Mouse (Mus musculus): ENCODE results near the gene Gtf2ird1. TPM values are rescaled to one million over a fixed set of nuclear protein-coding genes. Genes with fewer than 3 reads are reported as not detected.
"Not testable (repeated sequence)": the region's sequence is repeated elsewhere in the genome, so short reads cannot be mapped to it uniquely, and the experiment has no call there.

Gtf2ird1 gene
- polyA plus RNA-seq, 1 experiment from 2014 or later = 53.9 TPM

DNA sequence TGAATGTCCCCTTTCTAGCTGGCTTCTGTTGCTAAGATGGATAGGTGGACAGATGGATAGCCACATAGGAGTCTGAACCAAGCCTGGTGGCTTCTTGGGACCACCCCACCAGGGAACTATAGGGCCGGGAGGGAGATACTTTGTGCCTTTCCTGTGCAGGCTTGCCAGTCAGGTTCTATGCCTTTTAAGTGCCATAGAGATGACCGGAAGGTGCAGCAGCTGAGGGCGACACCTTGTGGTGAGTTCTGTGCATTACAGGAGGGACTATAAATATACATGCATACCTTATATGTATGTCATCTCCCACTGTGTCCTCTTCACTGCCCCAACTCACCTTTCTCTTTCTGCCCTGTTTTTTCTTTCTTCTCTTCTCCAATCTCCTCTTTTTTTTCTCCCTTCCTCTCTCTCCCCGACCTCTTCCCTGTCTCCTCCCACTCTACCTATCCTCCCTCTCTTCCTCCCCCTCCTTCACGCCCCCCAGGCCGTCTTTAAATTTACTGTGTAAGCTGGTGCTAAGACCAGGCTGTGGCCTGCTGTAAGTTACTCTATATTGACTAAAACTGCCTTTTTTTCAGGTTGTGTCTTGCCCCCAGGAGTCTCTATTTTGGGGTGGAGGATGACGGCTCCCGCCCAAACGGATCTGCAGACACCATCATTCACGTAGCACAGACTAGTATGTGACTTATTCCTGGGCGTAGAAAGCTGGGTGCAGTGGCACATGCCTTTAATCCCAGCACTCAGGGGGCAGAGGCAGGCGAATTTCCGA lies 29.6 kb upstream of the Gtf2ird1 start:
- H3K9me3 ChIP-seq (ENCODE audit: control insufficient read depth, low read length) = no peaks in the 10 kb centered on the region
- ATAC-seq (ENCODE audit: insufficient number of reproducible peaks, insufficient read depth, low FRiP score, low read depth) = 0 out of 2 replicates have a peak, but pooled peaks have one; percentile 29
- H3K9ac ChIP-seq (ENCODE audit: low read length) = no peak overlapping the region
- no peak overlapping the region for H3K27ac ChIP-seq (replicated peaks in 1 of 2; ENCODE audit: control insufficient read depth in 1 of 2, insufficient read depth in 1 of 2, low read depth in 2 of 2, low read length in 2 of 2)
- no peak overlapping the region for H3K4me2 ChIP-seq (ENCODE audit: low read length)
- H3K36me3 ChIP-seq (ENCODE audit: control insufficient read depth, insufficient read depth, low read length) = peaks cover 18% of the 10 kb centered on the region
- no peaks in the 10 kb centered on the region for H3K4me1 ChIP-seq (ENCODE audit: control insufficient read depth in 2 of 2, insufficient read depth in 2 of 2, low read length in 2 of 2)
- WGBS = 59% methylated on average over 13 of the region's 13 CpGs
- no peak overlapping the region for H3K4me3 ChIP-seq (ENCODE audit: control insufficient read depth in 1 of 2, insufficient read depth in 1 of 2, low read depth in 1 of 2, low read length in 2 of 2)
- no peaks in the 10 kb centered on the region for H3K27me3 ChIP-seq (ENCODE audit: control insufficient read depth, insufficient read depth, low read length)

GRCm38 (mm10) chr5:134485183-134485730 lies 28.7 kb upstream of the Gtf2ird1 start:
- Histone ChIP-seq H3K9me3 (ENCODE audit: control insufficient read depth, low read length) (no peaks in the 10 kb centered on the region), H3K9ac (ENCODE audit: low read length) (no peak overlapping the region), H3K36me3 (ENCODE audit: control insufficient read depth, insufficient read depth, low read length) (peaks cover 11% of the 10 kb centered on the region; the same call in 1 of the 2 replicates), H3K4me1 (ENCODE audit: control insufficient read depth in 2 of 2, insufficient read depth in 2 of 2, low read length in 2 of 2) (no peaks in the 10 kb centered on the region), H3K4me2 (ENCODE audit: low read length) (no peak overlapping the region), H3K27me3 (ENCODE audit: control insufficient read depth, insufficient read depth, low read length) (no peaks in the 10 kb centered on the region), H3K4me3 (ENCODE audit: control insufficient read depth in 1 of 2, insufficient read depth in 1 of 2, low read depth in 1 of 2, low read length in 2 of 2) (no peak overlapping the region), H3K27ac (replicated peaks in 1 of 2; ENCODE audit: control insufficient read depth in 1 of 2, insufficient read depth in 1 of 2, low read depth in 2 of 2, low read length in 2 of 2) (no peak overlapping the region)
- whole genome bisulfite sequencing = 79% methylated on average over 7 of the region's 7 CpGs
- ATAC-seq (ENCODE audit: insufficient number of reproducible peaks, insufficient read depth, low FRiP score, low read depth) = no peak

DNA sequence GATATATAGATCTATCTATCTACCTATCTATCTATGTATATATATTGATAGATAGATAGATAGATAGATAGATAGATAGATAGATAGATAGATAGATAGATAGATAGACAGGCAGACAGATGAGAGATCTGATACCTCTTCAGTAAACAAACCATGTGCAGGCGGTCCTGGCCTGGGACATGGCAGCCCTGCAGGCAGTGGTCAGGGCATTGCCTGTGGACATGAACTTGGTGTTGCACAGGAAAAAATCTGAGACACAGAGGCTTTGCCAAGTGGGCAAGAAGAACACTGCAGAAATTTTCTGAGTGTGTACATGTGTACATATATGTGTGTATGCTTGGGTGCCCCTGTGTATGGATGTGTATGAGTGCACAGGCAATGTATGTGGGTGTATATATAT lies 26.8 kb upstream of the Gtf2ird1 start:
- Histone ChIP-seq H3K4me1 (ENCODE audit: control insufficient read depth in 2 of 2, insufficient read depth in 2 of 2, low read length in 2 of 2) (no peaks in the 10 kb centered on the region), H3K36me3 (ENCODE audit: control insufficient read depth, insufficient read depth, low read length) (no peaks in the 10 kb centered on the region), H3K9me3 (ENCODE audit: control insufficient read depth, low read length) (no peaks in the 10 kb centered on the region), H3K4me2 (ENCODE audit: low read length) (no peak overlapping the region), H3K9ac (ENCODE audit: low read length) (no peak overlapping the region), H3K27me3 (ENCODE audit: control insufficient read depth, insufficient read depth, low read length) (no peaks in the 10 kb centered on the region), H3K4me3 (ENCODE audit: control insufficient read depth in 1 of 2, insufficient read depth in 1 of 2, low read depth in 1 of 2, low read length in 2 of 2) (no peak overlapping the region), H3K27ac (replicated peaks in 1 of 2; ENCODE audit: control insufficient read depth in 1 of 2, insufficient read depth in 1 of 2, low read depth in 2 of 2, low read length in 2 of 2) (no peak overlapping the region)
- ATAC-seq (ENCODE audit: insufficient number of reproducible peaks, insufficient read depth, low FRiP score, low read depth) = no peak
- WGBS = 68% methylated on average over 1 of the region's 1 CpGs

GRCm38 (mm10) chr5:134482331-134482730 lies 25.8 kb upstream of the Gtf2ird1 start:
- no peak for ATAC-seq (ENCODE audit: insufficient number of reproducible peaks, insufficient read depth, low FRiP score, low read depth)
- no peaks in the 10 kb centered on the region for H3K36me3 ChIP-seq (ENCODE audit: control insufficient read depth, insufficient read depth, low read length)
- H3K4me1 ChIP-seq (ENCODE audit: control insufficient read depth in 2 of 2, insufficient read depth in 2 of 2, low read length in 2 of 2) = no peaks in the 10 kb centered on the region
- H3K9ac ChIP-seq (ENCODE audit: low read length) = no peak overlapping the region
- H3K27ac ChIP-seq (replicated peaks in 1 of 2; ENCODE audit: control insufficient read depth in 1 of 2, insufficient read depth in 1 of 2, low read depth in 2 of 2, low read length in 2 of 2) = no peak overlapping the region
- H3K4me2 ChIP-seq (ENCODE audit: low read length) = no peak overlapping the region
- H3K27me3 ChIP-seq (ENCODE audit: control insufficient read depth, insufficient read depth, low read length) = no peaks in the 10 kb centered on the region
- no peak overlapping the region for H3K4me3 ChIP-seq (ENCODE audit: control insufficient read depth in 1 of 2, insufficient read depth in 1 of 2, low read depth in 1 of 2, low read length in 2 of 2)
- 52% methylated on average over 11 of the region's 11 CpGs for WGBS
- no peaks in the 10 kb centered on the region for H3K9me3 ChIP-seq (ENCODE audit: control insufficient read depth, low read length)

GRCm38 (mm10) chr5:134478886-134479285 lies 22.4 kb upstream of the Gtf2ird1 start:
- not testable (repeated sequence) for ATAC-seq (ENCODE audit: insufficient number of reproducible peaks, insufficient read depth, low FRiP score, low read depth); H3K27ac ChIP-seq (replicated peaks in 1 of 2; ENCODE audit: control insufficient read depth in 1 of 2, insufficient read depth in 1 of 2, low read depth in 2 of 2, low read length in 2 of 2); H3K27me3 ChIP-seq (ENCODE audit: control insufficient read depth, insufficient read depth, low read length); H3K4me2 ChIP-seq (ENCODE audit: low read length); H3K4me1 ChIP-seq (ENCODE audit: control insufficient read depth in 2 of 2, insufficient read depth in 2 of 2, low read length in 2 of 2); H3K9ac ChIP-seq (ENCODE audit: low read length); H3K36me3 ChIP-seq (ENCODE audit: control insufficient read depth, insufficient read depth, low read length); H3K4me3 ChIP-seq (ENCODE audit: control insufficient read depth in 1 of 2, insufficient read depth in 1 of 2, low read depth in 1 of 2, low read length in 2 of 2); H3K9me3 ChIP-seq (ENCODE audit: control insufficient read depth, low read length)

DNA sequence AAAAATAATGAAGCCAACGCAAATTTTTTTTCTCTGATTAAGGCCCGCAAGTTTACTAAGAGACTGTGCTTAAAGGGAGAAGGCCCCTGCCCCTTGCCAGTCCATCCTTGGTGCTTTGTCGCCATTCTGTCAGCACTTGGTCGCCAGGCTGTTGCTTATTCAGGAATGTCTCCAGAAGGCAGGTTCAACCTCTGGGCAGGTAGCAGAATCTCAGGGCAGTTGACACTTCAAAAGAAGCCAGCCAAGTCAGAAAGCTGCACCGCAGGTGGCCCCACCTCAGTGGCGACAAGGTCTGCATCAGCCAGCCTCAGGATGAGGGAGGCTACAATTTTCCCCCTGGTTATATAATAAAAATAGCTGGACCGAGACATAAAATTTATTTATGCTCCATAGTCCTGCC lies 19.2 kb upstream of the Gtf2ird1 start:
- H3K4me1 ChIP-seq (ENCODE audit: control insufficient read depth in 2 of 2, insufficient read depth in 2 of 2, low read length in 2 of 2); H3K27me3 ChIP-seq (ENCODE audit: control insufficient read depth, insufficient read depth, low read length); ATAC-seq (ENCODE audit: insufficient number of reproducible peaks, insufficient read depth, low FRiP score, low read depth); H3K27ac ChIP-seq (replicated peaks in 1 of 2; ENCODE audit: control insufficient read depth in 1 of 2, insufficient read depth in 1 of 2, low read depth in 2 of 2, low read length in 2 of 2); H3K36me3 ChIP-seq (ENCODE audit: control insufficient read depth, insufficient read depth, low read length); H3K9me3 ChIP-seq (ENCODE audit: control insufficient read depth, low read length); H3K4me3 ChIP-seq (ENCODE audit: control insufficient read depth in 1 of 2, insufficient read depth in 1 of 2, low read depth in 1 of 2, low read length in 2 of 2); H3K4me2 ChIP-seq (ENCODE audit: low read length); H3K9ac ChIP-seq (ENCODE audit: low read length): not testable (repeated sequence)
- 91% methylated on average over 7 of the region's 7 CpGs for WGBS

DNA sequence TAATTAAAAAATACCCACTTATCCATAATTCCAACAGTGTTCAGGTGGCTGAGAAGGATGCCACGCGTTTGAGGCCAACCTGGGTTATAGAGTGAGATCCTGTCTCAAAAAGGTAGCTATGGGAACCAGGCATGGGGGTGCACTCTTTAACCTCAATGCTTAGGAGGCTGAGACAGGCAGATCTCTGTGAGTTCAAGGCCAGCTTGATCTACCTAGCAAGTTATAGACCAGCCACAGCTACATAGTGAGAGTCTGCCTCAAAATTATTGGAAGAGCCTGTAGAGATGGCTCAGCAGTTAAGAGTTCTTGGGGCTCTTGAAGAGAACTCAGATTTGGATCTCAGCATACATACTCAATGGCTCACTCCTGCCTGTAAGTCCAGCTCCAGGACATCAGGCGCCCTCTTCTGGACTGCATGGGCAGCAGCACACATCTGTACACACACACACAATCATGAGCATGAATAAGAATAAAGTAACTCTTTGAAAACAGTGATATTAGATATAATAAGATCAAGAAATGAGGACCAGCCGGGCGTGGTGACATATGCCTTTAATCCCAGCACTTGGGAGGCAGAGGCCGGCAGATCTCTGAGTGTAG lies 18.6 kb upstream of the Gtf2ird1 start:
- H3K4me3 ChIP-seq (ENCODE audit: control insufficient read depth in 1 of 2, insufficient read depth in 1 of 2, low read depth in 1 of 2, low read length in 2 of 2) = no peak overlapping the region
- no peaks in the 10 kb centered on the region for H3K27me3 ChIP-seq (ENCODE audit: control insufficient read depth, insufficient read depth, low read length)
- ATAC-seq (ENCODE audit: insufficient number of reproducible peaks, insufficient read depth, low FRiP score, low read depth) = no peak
- WGBS = 88% methylated on average over 6 of the region's 6 CpGs
- 0 out of 2 replicates have a peak, but pooled peaks cover 4% of the 10 kb centered on the region for H3K9me3 ChIP-seq (ENCODE audit: control insufficient read depth, low read length)
- H3K36me3 ChIP-seq (ENCODE audit: control insufficient read depth, insufficient read depth, low read length) = no peaks in the 10 kb centered on the region
- H3K4me1 ChIP-seq (ENCODE audit: control insufficient read depth in 2 of 2, insufficient read depth in 2 of 2, low read length in 2 of 2) = no peaks in the 10 kb centered on the region
- H3K9ac ChIP-seq (ENCODE audit: low read length) = no peak overlapping the region
- H3K27ac ChIP-seq (replicated peaks in 1 of 2; ENCODE audit: control insufficient read depth in 1 of 2, insufficient read depth in 1 of 2, low read depth in 2 of 2, low read length in 2 of 2) = no peak overlapping the region
- no peak overlapping the region for H3K4me2 ChIP-seq (ENCODE audit: low read length)

Measured in heart, embryonic 14.5 days (tissue).